Mouse (Mus musculus): ENCODE data around the gene Dpp6. TPM values are rescaled to one million over a fixed set of nuclear protein-coding genes. Genes with fewer than 3 reads are reported as not detected.

Gene Dpp6
- polyA plus RNA-seq (2014; fragmentation: Nextera tagmentation; extraction: Ambion mirVana): 26.7 and 35.3 TPM in 2 replicates

- H3K9me3 ChIP-seq (replicated peaks; ENCODE audit: control insufficient read depth, low read length): no peaks in the 10 kb centered on the region
- ATAC-seq (peak; percentile 48; the same call in 1 of the 2 replicates), DNase-seq (ENCODE audit: low spot score) (peak; percentile 51)
- no peak within 1 kb of the TSS for H3K27ac ChIP-seq (ENCODE audit: low read depth, low read length)
- no peaks in the 10 kb centered on the region for H3K36me3 ChIP-seq (ENCODE audit: control insufficient read depth, insufficient read depth, low read length)
- H3K4me1 ChIP-seq (ENCODE audit: control insufficient read depth, insufficient read depth, low read length): no peaks in the 10 kb centered on the region
- peak within 1 kb of the TSS; percentile 29 for H3K4me3 ChIP-seq (ENCODE audit: low read depth, low read length)
- WGBS: 2% methylated on average over 47 of the region's 48 CpGs
- peak within 1 kb of the TSS; percentile 25; the same call in 1 of the 2 replicates for H3K9ac ChIP-seq (ENCODE audit: low read length)
- H3K4me2 ChIP-seq (ENCODE audit: low read length): peak within 1 kb of the TSS; percentile 64
- H3K27me3 ChIP-seq (replicated peaks; ENCODE audit: control insufficient read depth, insufficient read depth, low read length): peaks cover 7% of the 10 kb centered on the region
These were observed at the start of gene Dpp6 for GRCm38 (mm10) chr5:26816975-26817941. Gene Dpp6, plus strand, starts transcription at chr5:26817203.

- no peak overlapping the region for H3K4me3 ChIP-seq (ENCODE audit: low read depth, low read length)
- DNase-seq (ENCODE audit: low spot score) (no peak), ATAC-seq (no peak)
- H3K9me3 ChIP-seq (replicated peaks; ENCODE audit: control insufficient read depth, low read length): no peaks in the 10 kb centered on the region
- no peak overlapping the region for H3K27ac ChIP-seq (ENCODE audit: low read depth, low read length)
- no peak overlapping the region for H3K4me2 ChIP-seq (ENCODE audit: low read length)
- H3K4me1 ChIP-seq (ENCODE audit: control insufficient read depth, insufficient read depth, low read length): no peaks in the 10 kb centered on the region
- 81% methylated on average over 3 of the region's 3 CpGs for WGBS
- no peaks in the 10 kb centered on the region for H3K27me3 ChIP-seq (replicated peaks; ENCODE audit: control insufficient read depth, insufficient read depth, low read length)
- no peaks in the 10 kb centered on the region for H3K36me3 ChIP-seq (ENCODE audit: control insufficient read depth, insufficient read depth, low read length)
- H3K9ac ChIP-seq (ENCODE audit: low read length): no peak overlapping the region
These were observed 33.0 kb upstream of the Dpp6 start for GRCm38 (mm10) chr5:26783955-26784354.

- Histone ChIP-seq H3K9ac (ENCODE audit: low read length) (no peak overlapping the region), H3K27me3 (replicated peaks; ENCODE audit: control insufficient read depth, insufficient read depth, low read length) (no peaks in the 10 kb centered on the region), H3K36me3 (ENCODE audit: control insufficient read depth, insufficient read depth, low read length) (no peaks in the 10 kb centered on the region), H3K9me3 (replicated peaks; ENCODE audit: control insufficient read depth, low read length) (no peaks in the 10 kb centered on the region), H3K27ac (ENCODE audit: low read depth, low read length) (no peak overlapping the region), H3K4me2 (ENCODE audit: low read length) (no peak overlapping the region), H3K4me3 (ENCODE audit: low read depth, low read length) (no peak overlapping the region), H3K4me1 (ENCODE audit: control insufficient read depth, insufficient read depth, low read length) (no peaks in the 10 kb centered on the region)
- ATAC-seq (no peak), DNase-seq (ENCODE audit: low spot score) (no peak)
- 91% methylated on average over 2 of the region's 2 CpGs for WGBS
These were observed 21.5 kb upstream of the Dpp6 start for GRCm38 (mm10) chr5:26795524-26795923.

GRCm38 (mm10) chr5:26835972-26836371, 19.0 kb downstream of the Dpp6 start:
- Histone ChIP-seq H3K27ac (ENCODE audit: low read depth, low read length) (no peak overlapping the region), H3K4me3 (ENCODE audit: low read depth, low read length) (no peak overlapping the region), H3K36me3 (ENCODE audit: control insufficient read depth, insufficient read depth, low read length) (no peaks in the 10 kb centered on the region), H3K4me1 (ENCODE audit: control insufficient read depth, insufficient read depth, low read length) (no peaks in the 10 kb centered on the region), H3K9ac (ENCODE audit: low read length) (no peak overlapping the region), H3K27me3 (replicated peaks; ENCODE audit: control insufficient read depth, insufficient read depth, low read length) (no peaks in the 10 kb centered on the region), H3K9me3 (replicated peaks; ENCODE audit: control insufficient read depth, low read length) (no peaks in the 10 kb centered on the region), H3K4me2 (ENCODE audit: low read length) (no peak overlapping the region)
- no peak for DNase-seq (ENCODE audit: low spot score)
- 92% methylated on average over 1 of the region's 1 CpGs for WGBS
- no peak for ATAC-seq

GRCm38 (mm10) chr5:26841151-26841550, 24.1 kb downstream of the Dpp6 start:
- Histone ChIP-seq H3K36me3 (ENCODE audit: control insufficient read depth, insufficient read depth, low read length) (no peaks in the 10 kb centered on the region), H3K27ac (ENCODE audit: low read depth, low read length) (no peak overlapping the region), H3K9ac (ENCODE audit: low read length) (no peak overlapping the region), H3K4me1 (ENCODE audit: control insufficient read depth, insufficient read depth, low read length) (no peaks in the 10 kb centered on the region), H3K4me3 (ENCODE audit: low read depth, low read length) (no peak overlapping the region), H3K4me2 (ENCODE audit: low read length) (no peak overlapping the region), H3K9me3 (replicated peaks; ENCODE audit: control insufficient read depth, low read length) (no peaks in the 10 kb centered on the region), H3K27me3 (replicated peaks; ENCODE audit: control insufficient read depth, insufficient read depth, low read length) (no peaks in the 10 kb centered on the region)
- 26% methylated on average over 4 of the region's 4 CpGs for WGBS
- DNase-seq (ENCODE audit: low spot score): no peak
- ATAC-seq: no peak

- ATAC-seq (no peak), DNase-seq (ENCODE audit: low spot score) (peak; percentile 7)
- Histone ChIP-seq H3K4me3 (ENCODE audit: low read depth, low read length) (no peak overlapping the region), H3K27ac (ENCODE audit: low read depth, low read length) (no peak overlapping the region), H3K9me3 (replicated peaks; ENCODE audit: control insufficient read depth, low read length) (no peaks in the 10 kb centered on the region), H3K4me2 (ENCODE audit: low read length) (no peak overlapping the region), H3K36me3 (ENCODE audit: control insufficient read depth, insufficient read depth, low read length) (no peaks in the 10 kb centered on the region), H3K4me1 (ENCODE audit: control insufficient read depth, insufficient read depth, low read length) (no peaks in the 10 kb centered on the region), H3K9ac (ENCODE audit: low read length) (no peak overlapping the region), H3K27me3 (replicated peaks; ENCODE audit: control insufficient read depth, insufficient read depth, low read length) (no peaks in the 10 kb centered on the region)
- 47% methylated on average over 4 of the region's 4 CpGs for WGBS
These were observed 37.7 kb downstream of the Dpp6 start for GRCm38 (mm10) chr5:26854746-26855145.

GRCm38 (mm10) chr5:26875449-26875848, 58.4 kb downstream of the Dpp6 start:
- no peaks in the 10 kb centered on the region for H3K9me3 ChIP-seq (replicated peaks; ENCODE audit: control insufficient read depth, low read length)
- H3K4me1 ChIP-seq (ENCODE audit: control insufficient read depth, insufficient read depth, low read length): no peaks in the 10 kb centered on the region
- no peak overlapping the region for H3K4me3 ChIP-seq (ENCODE audit: low read depth, low read length)
- ATAC-seq (no peak), DNase-seq (ENCODE audit: low spot score) (no peak)
- no peak overlapping the region for H3K4me2 ChIP-seq (ENCODE audit: low read length)
- H3K36me3 ChIP-seq (ENCODE audit: control insufficient read depth, insufficient read depth, low read length): no peaks in the 10 kb centered on the region
- no peak overlapping the region for H3K9ac ChIP-seq (ENCODE audit: low read length)
- H3K27me3 ChIP-seq (replicated peaks; ENCODE audit: control insufficient read depth, insufficient read depth, low read length): no peaks in the 10 kb centered on the region
- H3K27ac ChIP-seq (ENCODE audit: low read depth, low read length): no peak overlapping the region

- Histone ChIP-seq H3K36me3 (ENCODE audit: control insufficient read depth, insufficient read depth, low read length) (no peaks in the 10 kb centered on the region), H3K9ac (ENCODE audit: low read length) (no peak overlapping the region), H3K4me1 (ENCODE audit: control insufficient read depth, insufficient read depth, low read length) (no peaks in the 10 kb centered on the region), H3K4me2 (ENCODE audit: low read length) (no peak overlapping the region), H3K27ac (ENCODE audit: low read depth, low read length) (no peak overlapping the region), H3K4me3 (ENCODE audit: low read depth, low read length) (no peak overlapping the region), H3K9me3 (replicated peaks; ENCODE audit: control insufficient read depth, low read length) (no peaks in the 10 kb centered on the region), H3K27me3 (replicated peaks; ENCODE audit: control insufficient read depth, insufficient read depth, low read length) (no peaks in the 10 kb centered on the region)
- DNase-seq (ENCODE audit: low spot score) (peak; percentile 50), ATAC-seq (0 out of 2 replicates have a peak, but pooled peaks have one; percentile 20)
- WGBS: 29% methylated on average over 1 of the region's 1 CpGs
These were observed 70.5 kb downstream of the Dpp6 start for GRCm38 (mm10) chr5:26887496-26887895.

GRCm38 (mm10) chr5:26888080-26888479, 71.1 kb downstream of the Dpp6 start:
- Histone ChIP-seq H3K4me1 (ENCODE audit: control insufficient read depth, insufficient read depth, low read length) (no peaks in the 10 kb centered on the region), H3K27ac (ENCODE audit: low read depth, low read length) (no peak overlapping the region), H3K9ac (ENCODE audit: low read length) (no peak overlapping the region), H3K9me3 (replicated peaks; ENCODE audit: control insufficient read depth, low read length) (no peaks in the 10 kb centered on the region), H3K4me3 (ENCODE audit: low read depth, low read length) (no peak overlapping the region), H3K4me2 (ENCODE audit: low read length) (no peak overlapping the region), H3K27me3 (replicated peaks; ENCODE audit: control insufficient read depth, insufficient read depth, low read length) (no peaks in the 10 kb centered on the region), H3K36me3 (ENCODE audit: control insufficient read depth, insufficient read depth, low read length) (no peaks in the 10 kb centered on the region)
- no peak for ATAC-seq
- 53% methylated on average over 4 of the region's 4 CpGs for WGBS
- no peak for DNase-seq (ENCODE audit: low spot score)

Data from forebrain, embryonic 14.5 days (tissue).